ENCODE assay signal across 11 mouse cellular contexts in genomic region chrX:48405141-48405540, GRCm38 (mm10). TPM values are rescaled to one million over a fixed set of nuclear protein-coding genes. Genes with fewer than 3 reads are reported as not detected.
DNase-seq lines count a peak whose midpoint lies in the region; ATAC-seq and TF ChIP-seq lines count a peak whose summit lies in the region.
"Had no signal": no experiment of that assay in that cellular context is flagged by ENCODE, and none has a peak within 500 bp of the region (broad histone marks: within the 10 kb centered on the region; RNA-seq: fewer than 3 reads in every experiment).

No protein-coding gene starts in this region.

- peaks cover 65% of the 10 kb centered on the region for H3K36me3 ChIP-seq in hindbrain, embryonic 10.5 days
- H3K36me3 ChIP-seq in hindbrain, postnatal 0 days (ENCODE audit: insufficient read depth, low read length) = no peaks in the 10 kb centered on the region
- H3K36me3 ChIP-seq in embryonic facial prominence, embryonic 12.5 days = peaks cover 34% of the 10 kb centered on the region
- H3K36me3 ChIP-seq in heart, embryonic 14.5 days (ENCODE audit: control insufficient read depth, insufficient read depth, low read length) = peaks cover 37% of the 10 kb centered on the region

- H3K9ac ChIP-seq in hindbrain, postnatal 0 days (replicated peaks; ENCODE audit: low read length) = no peak overlapping the region
- no peak overlapping the region for H3K9ac ChIP-seq in embryonic facial prominence, embryonic 12.5 days
- no peak overlapping the region for H3K9ac ChIP-seq in heart, embryonic 14.5 days (ENCODE audit: low read length)
- H3K9ac ChIP-seq: hindbrain, embryonic 12.5 days had no signal

- H3K27ac ChIP-seq in hindbrain, embryonic 10.5 days = no peak overlapping the region
- no peak overlapping the region for H3K27ac ChIP-seq in hindbrain, postnatal 0 days
- peak overlapping the region; percentile 77 for H3K27ac ChIP-seq in embryonic facial prominence, embryonic 12.5 days
- peak overlapping the region; percentile 31 to 72 for H3K27ac ChIP-seq in heart, embryonic 14.5 days (replicated peaks in 1 of 2; ENCODE audit: control insufficient read depth in 1 of 2, insufficient read depth in 1 of 2, low read depth in 2 of 2, low read length in 2 of 2)
- H3K27ac ChIP-seq in left cerebral cortex, adult 2 months = no peak overlapping the region
- H3K27ac ChIP-seq: hindbrain, embryonic 12.5 days had no signal

- no peak overlapping the region for H3K4me2 ChIP-seq in hindbrain, postnatal 0 days (ENCODE audit: low read depth, low read length)
- H3K4me2 ChIP-seq in embryonic facial prominence, embryonic 12.5 days (replicated peaks) = no peak overlapping the region
- no peak overlapping the region for H3K4me2 ChIP-seq in heart, embryonic 14.5 days (ENCODE audit: low read length)
- H3K4me2 ChIP-seq: hindbrain, embryonic 12.5 days had no signal

- 48% methylated on average over 3 of the region's 3 CpGs for WGBS in hindbrain, embryonic 10.5 days
- WGBS in hindbrain, postnatal 0 days = 62% methylated on average over 3 of the region's 3 CpGs
- 23% methylated on average over 3 of the region's 3 CpGs for WGBS in embryonic facial prominence, embryonic 12.5 days
- WGBS in heart, embryonic 14.5 days = 31% methylated on average over 3 of the region's 3 CpGs

- TF ChIP-seq CTCF in hindbrain, postnatal 0 days (IDR thresholded peaks at IDR 0.05; ENCODE audit: low read depth) = no peak
- no peak for TF ChIP-seq CTCF in left cerebral cortex, adult 2 months (IDR thresholded peaks at IDR 0.05)

- no peaks in the 10 kb centered on the region for H3K9me3 ChIP-seq in hindbrain, embryonic 10.5 days
- no peaks in the 10 kb centered on the region for H3K9me3 ChIP-seq in hindbrain, postnatal 0 days (ENCODE audit: low read length)
- no peaks in the 10 kb centered on the region for H3K9me3 ChIP-seq in embryonic facial prominence, embryonic 12.5 days
- H3K9me3 ChIP-seq in heart, embryonic 14.5 days (ENCODE audit: control insufficient read depth, low read length) = no peaks in the 10 kb centered on the region
- H3K9me3 ChIP-seq: hindbrain, embryonic 12.5 days had no signal

- peak; percentile 12 for DNase-seq in hindbrain, embryonic 10.5 days (ENCODE audit: low spot score)
- no peak for DNase-seq in hindbrain, postnatal 0 days (ENCODE audit: low spot score)
- DNase-seq in ovary, postnatal 10 days (ENCODE audit: low spot score) = no peak
- no peak for DNase-seq in spleen, postnatal 10 days (ENCODE audit: low spot score in 2 of 2)
- no peak for DNase-seq in left cerebral cortex, adult 2 months (ENCODE audit: extremely low spot score in 1 of 2, low spot score in 2 of 2)
- DNase-seq: cerebellum, postnatal 25 days; retina, postnatal 1 day had no signal

- ATAC-seq in hindbrain, postnatal 0 days = no peak
- 0 out of 2 replicates have a peak, but pooled peaks have one; percentile 58 for ATAC-seq in embryonic facial prominence, embryonic 12.5 days (ENCODE audit: insufficient number of reproducible peaks, insufficient read depth, low FRiP score, low TSS enrichment)
- ATAC-seq in heart, embryonic 14.5 days (ENCODE audit: insufficient number of reproducible peaks, insufficient read depth, low FRiP score, low read depth) = no peak
- ATAC-seq in megakaryocyte progenitor cell, adult 5-6 weeks (replicated peaks; ENCODE audit: poor library complexity) = peak; percentile 42; the same call in 1 of the 2 replicates

- H3K4me3 ChIP-seq in hindbrain, embryonic 10.5 days = no peak overlapping the region
- no peak overlapping the region for H3K4me3 ChIP-seq in hindbrain, postnatal 0 days (ENCODE audit: low read length)
- H3K4me3 ChIP-seq in embryonic facial prominence, embryonic 12.5 days = no peak overlapping the region
- H3K4me3 ChIP-seq in heart, embryonic 14.5 days (ENCODE audit: control insufficient read depth in 1 of 2, insufficient read depth in 1 of 2, low read depth in 1 of 2, low read length in 2 of 2) = no peak overlapping the region
- no peak overlapping the region for H3K4me3 ChIP-seq in left cerebral cortex, adult 2 months
- H3K4me3 ChIP-seq: hindbrain, embryonic 12.5 days had no signal

- H3K27me3 ChIP-seq in hindbrain, embryonic 10.5 days (ENCODE audit: insufficient read depth, poor library complexity, severe bottlenecking) = no peaks in the 10 kb centered on the region
- no peaks in the 10 kb centered on the region for H3K27me3 ChIP-seq in hindbrain, postnatal 0 days (ENCODE audit: insufficient read depth, low read length)
- no peaks in the 10 kb centered on the region for H3K27me3 ChIP-seq in embryonic facial prominence, embryonic 12.5 days
- H3K27me3 ChIP-seq in heart, embryonic 14.5 days (ENCODE audit: control insufficient read depth, insufficient read depth, low read length) = no peaks in the 10 kb centered on the region
- H3K27me3 ChIP-seq: hindbrain, embryonic 12.5 days had no signal

- intact Hi-C loops in left cerebral cortex, adult 2 months (cut with DNase I) = no loop called here

- no peaks in the 10 kb centered on the region; the same call in 1 of the 2 replicates for H3K4me1 ChIP-seq in hindbrain, embryonic 10.5 days (replicated peaks)
- H3K4me1 ChIP-seq in hindbrain, postnatal 0 days (ENCODE audit: insufficient read depth, low read length) = no peaks in the 10 kb centered on the region
- H3K4me1 ChIP-seq in embryonic facial prominence, embryonic 12.5 days = 0 out of 2 replicates have a peak, but pooled peaks cover 5% of the 10 kb centered on the region
- peaks cover 0 to 7% of the 10 kb centered on the region in 2 experiments; a peak in 3 of 4 replicates for H3K4me1 ChIP-seq in heart, embryonic 14.5 days (ENCODE audit: control insufficient read depth in 2 of 2, insufficient read depth in 2 of 2, low read length in 2 of 2)
- H3K4me1 ChIP-seq: hindbrain, embryonic 12.5 days had no signal

RNA-seq across cellular contexts. Expression of gene Elf4, which starts 57.8 kb away (rescaled TPM):
- 2.6 and 2.8 TPM in 2 replicates for polyA plus RNA-seq in hindbrain, embryonic 10.5 days (2016; fragmentation: Nextera tagmentation; extraction: Ambion mirVana)
- 0.78 and 1.5 TPM in 2 replicates for total RNA-seq in hindbrain, postnatal 0 days (2014; rRNA removed)
- 0.32 and 0.34 TPM in 2 replicates for polyA plus RNA-seq in hindbrain, postnatal 0 days (2015; fragmentation: Nextera tagmentation; extraction: Ambion mirVana)
- 3.2 and 4.0 TPM in 2 replicates for polyA plus RNA-seq in embryonic facial prominence, embryonic 12.5 days (2016; fragmentation: Nextera tagmentation; extraction: Ambion mirVana)
- polyA plus RNA-seq in heart, embryonic 14.5 days (2014; fragmentation: Nextera tagmentation; extraction: Ambion mirVana) = 15.3 TPM in 2 replicates
- total RNA-seq in megakaryocyte progenitor cell, adult 5-6 weeks (2015) = 54.9 and 57.2 TPM in 2 replicates
- 12.7 and 13.2 TPM in 2 replicates for total RNA-seq in megakaryocyte progenitor cell, adult 5-6 weeks (2017)
- under 1 TPM; 0.63 to 0.84 TPM for total RNA-seq in left cerebral cortex, adult 2 months (2021)

Comparison
In these comparisons a context has a peak if more than half of its experiments do, and no peak if none do; other contexts are left out.
1. H3K27ac ChIP-seq: peak in embryonic facial prominence, embryonic 12.5 days (single experiment) and heart, embryonic 14.5 days (2 of 2); none in hindbrain, embryonic 10.5 days (single experiment), hindbrain, postnatal 0 days (single experiment) and left cerebral cortex, adult 2 months (single experiment).
2. ATAC-seq: peak in embryonic facial prominence, embryonic 12.5 days (single experiment) and megakaryocyte progenitor cell, adult 5-6 weeks (single experiment); none in hindbrain, postnatal 0 days (single experiment) and heart, embryonic 14.5 days (single experiment).